ENCODE assay signal across 15 mouse cellular contexts in the genomic region with DNA sequence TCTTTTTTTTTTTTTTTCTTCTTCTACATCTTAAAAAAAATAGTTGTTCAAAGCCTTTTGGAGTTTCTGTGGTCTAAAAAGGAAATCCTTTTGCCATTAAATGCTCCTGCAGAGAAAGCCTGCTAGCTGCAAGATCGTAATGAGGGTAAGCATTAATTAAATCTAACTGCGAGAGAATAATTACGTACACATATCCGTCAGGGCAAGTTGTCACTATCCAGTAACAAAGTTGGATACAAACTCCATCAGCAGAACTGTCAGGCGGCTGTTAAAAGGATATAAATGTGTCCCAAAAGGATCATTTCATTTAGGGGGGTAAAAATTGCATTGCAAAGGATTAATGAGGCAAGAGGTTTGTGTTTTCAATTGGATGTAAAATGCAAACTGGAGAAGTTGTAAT.
"Had no signal": no experiment of that assay in that cellular context is flagged by ENCODE, and none has a peak within 500 bp of the region (broad histone marks: within the 10 kb centered on the region; RNA-seq: fewer than 3 reads in every experiment).

No protein-coding gene starts in this region.

- ATAC-seq: intestine, postnatal 0 days; liver, embryonic 12.5 days had no signal

- H3K36me3 ChIP-seq: limb, embryonic 15.5 days; liver, embryonic 12.5 days; midbrain, embryonic 10.5 days had no signal

- H3K4me3 ChIP-seq: limb, embryonic 15.5 days; liver, embryonic 12.5 days; midbrain, embryonic 10.5 days; myocyte had no signal

- H3K9me3 ChIP-seq: limb, embryonic 15.5 days; liver, embryonic 12.5 days; midbrain, embryonic 10.5 days had no signal

- H3K9ac ChIP-seq: limb, embryonic 15.5 days; liver, embryonic 12.5 days; lung, embryonic 14.5 days had no signal

- H3K27me3 ChIP-seq: limb, embryonic 15.5 days; liver, embryonic 12.5 days had no signal

- DNase-seq: kidney, adult 8-10 months; kidney, postnatal 36 days; layer of hippocampus, adult 9-11 months; layer of hippocampus, postnatal 36 days; lung, embryonic 14.5 days; lung, postnatal 10 days; lung, postnatal 4 days; right cerebral cortex, postnatal 14 days; thymus, postnatal 36 days had no signal

- H3K4me1 ChIP-seq: limb, embryonic 15.5 days; liver, embryonic 12.5 days; midbrain, embryonic 10.5 days had no signal

- H3K27ac ChIP-seq: kidney, postnatal 0 days; limb, embryonic 15.5 days; liver, embryonic 12.5 days; midbrain, embryonic 10.5 days had no signal

- H3K4me2 ChIP-seq: limb, embryonic 15.5 days; liver, embryonic 12.5 days; lung, embryonic 14.5 days had no signal
